Mouse (Mus musculus): ENCODE data around the gene Cntnap4. TPM values are rescaled to one million over a fixed set of nuclear protein-coding genes. Genes with fewer than 3 reads are reported as not detected.

The Cntnap4 gene
- total RNA-seq, 2 experiments from 2014 or later: 20.3 to 22.5 TPM

DNA sequence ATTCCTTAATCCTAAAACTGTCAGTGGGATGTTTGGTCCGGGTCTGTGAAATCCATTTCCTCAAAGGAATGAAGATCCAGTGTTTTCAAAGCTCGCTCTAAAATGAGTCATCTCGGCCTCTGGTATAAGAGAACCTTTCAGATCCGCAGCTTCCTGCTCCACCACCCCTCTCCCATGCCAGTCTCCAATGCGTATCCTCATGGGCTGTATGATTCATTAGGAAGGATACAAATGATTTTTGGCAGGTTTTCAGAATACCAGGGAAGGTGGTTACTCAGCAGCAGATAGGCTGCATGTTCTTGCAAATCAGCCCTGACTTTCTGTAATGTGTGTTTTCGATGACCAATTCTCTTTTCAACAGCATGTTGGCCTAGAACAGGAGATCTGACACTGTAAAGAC is 40.3 kb downstream of the Cntnap4 start:
- no peak for TF ChIP-seq CTCF (IDR thresholded peaks at IDR 0.05)
- no peak overlapping the region for H3K4me3 ChIP-seq
- DNase-seq (ENCODE audit: extremely low spot score in 1 of 2, low spot score in 2 of 2): no peak
- H3K27ac ChIP-seq: no peak overlapping the region
- intact Hi-C loops (cut with DNase I): no loop called here

- DNase-seq (ENCODE audit: extremely low spot score in 1 of 2, low spot score in 2 of 2): no peak
- H3K4me3 ChIP-seq: no peak overlapping the region
- TF ChIP-seq CTCF (IDR thresholded peaks at IDR 0.05): no peak
- intact Hi-C loops (cut with DNase I): no loop called here
- no peak overlapping the region for H3K27ac ChIP-seq
Observed at GRCm38 (mm10) chr8:112628791-112629190, 58.9 kb downstream of the Cntnap4 start.

GRCm38 (mm10) chr8:112652657-112653056 is 82.8 kb downstream of the Cntnap4 start:
- H3K27ac ChIP-seq: no peak overlapping the region
- no peak for TF ChIP-seq CTCF (IDR thresholded peaks at IDR 0.05)
- no peak for DNase-seq (ENCODE audit: extremely low spot score in 1 of 2, low spot score in 2 of 2)
- no peak overlapping the region for H3K4me3 ChIP-seq
- intact Hi-C loops (cut with DNase I): no loop called here

GRCm38 (mm10) chr8:112653276-112653675 is 83.4 kb downstream of the Cntnap4 start:
- DNase-seq (ENCODE audit: extremely low spot score in 1 of 2, low spot score in 2 of 2): no peak
- H3K27ac ChIP-seq: no peak overlapping the region
- no peak for TF ChIP-seq CTCF (IDR thresholded peaks at IDR 0.05)
- intact Hi-C loops (cut with DNase I): no loop called here
- H3K4me3 ChIP-seq: no peak overlapping the region

DNA sequence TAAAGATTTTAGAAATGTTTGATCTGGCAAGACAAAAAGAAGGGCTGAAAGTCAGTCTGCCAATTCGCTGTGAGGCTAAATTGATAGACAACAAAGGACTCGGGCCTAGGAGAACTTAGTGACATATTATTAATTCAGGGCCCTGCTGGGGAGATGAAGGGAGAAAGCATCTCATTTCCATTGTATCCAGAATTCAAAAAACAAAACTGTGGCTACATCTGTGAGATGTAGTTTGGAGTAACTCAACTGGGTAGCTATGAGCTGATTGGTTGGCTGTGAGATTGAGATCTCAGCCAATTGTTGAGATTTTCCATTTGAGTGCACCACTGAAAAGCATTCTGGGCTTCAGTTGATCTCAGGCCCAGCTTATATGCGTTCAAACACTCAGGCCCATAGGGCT is 84.2 kb downstream of the Cntnap4 start:
- Histone ChIP-seq H3K27ac (no peak overlapping the region), H3K4me3 (no peak overlapping the region)
- intact Hi-C loops (cut with DNase I): no loop called here
- TF ChIP-seq CTCF (IDR thresholded peaks at IDR 0.05): no peak
- DNase-seq (ENCODE audit: extremely low spot score in 1 of 2, low spot score in 2 of 2): no peak

DNA sequence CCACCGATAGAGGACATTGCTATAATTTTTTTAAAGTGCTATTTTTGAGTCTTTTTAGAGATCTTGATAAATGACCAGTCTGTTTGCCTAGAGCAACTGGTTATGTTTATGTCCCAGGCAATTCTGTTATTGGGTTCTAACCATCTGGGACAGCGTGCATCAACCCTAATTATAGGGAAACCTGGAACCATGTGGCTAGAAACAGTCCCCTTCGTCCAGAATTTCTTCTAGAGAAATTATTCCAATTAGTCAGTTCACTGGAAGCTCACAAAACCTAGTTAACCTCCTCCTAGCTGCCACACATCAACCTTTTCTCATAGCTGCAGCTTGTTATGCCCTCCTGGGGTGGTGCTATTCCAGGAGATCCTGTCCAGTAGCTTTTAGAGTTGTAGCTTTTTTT is 94.2 kb downstream of the Cntnap4 start:
- H3K4me3 ChIP-seq: no peak overlapping the region
- intact Hi-C loops (cut with DNase I): no loop called here
- no peak overlapping the region for H3K27ac ChIP-seq
- no peak for TF ChIP-seq CTCF (IDR thresholded peaks at IDR 0.05)
- DNase-seq (ENCODE audit: extremely low spot score in 1 of 2, low spot score in 2 of 2): no peak

DNA sequence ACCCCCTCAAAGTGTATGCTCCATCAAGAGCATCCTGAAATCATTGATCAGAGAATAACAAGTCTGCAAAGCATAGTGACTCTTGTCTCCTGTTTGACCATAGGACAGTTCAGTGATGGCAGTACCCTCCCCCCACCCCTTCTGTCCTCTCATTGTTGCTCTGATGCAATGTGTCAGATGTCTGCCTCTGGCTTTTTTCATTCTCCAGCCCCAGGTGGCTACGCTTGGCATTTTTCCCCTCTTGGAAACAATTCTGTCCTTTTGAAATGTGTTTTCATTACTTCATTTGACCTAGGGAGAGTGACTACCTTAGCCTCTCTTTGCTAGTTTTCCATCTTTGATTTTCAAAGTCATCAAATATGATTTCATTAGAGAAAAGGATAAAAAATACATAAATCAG is 104.8 kb downstream of the Cntnap4 start:
- no peak overlapping the region for H3K27ac ChIP-seq
- H3K4me3 ChIP-seq: no peak overlapping the region
- intact Hi-C loops (cut with DNase I): no loop called here
- DNase-seq (ENCODE audit: extremely low spot score in 1 of 2, low spot score in 2 of 2): no peak
- no peak for TF ChIP-seq CTCF (IDR thresholded peaks at IDR 0.05)

DNA sequence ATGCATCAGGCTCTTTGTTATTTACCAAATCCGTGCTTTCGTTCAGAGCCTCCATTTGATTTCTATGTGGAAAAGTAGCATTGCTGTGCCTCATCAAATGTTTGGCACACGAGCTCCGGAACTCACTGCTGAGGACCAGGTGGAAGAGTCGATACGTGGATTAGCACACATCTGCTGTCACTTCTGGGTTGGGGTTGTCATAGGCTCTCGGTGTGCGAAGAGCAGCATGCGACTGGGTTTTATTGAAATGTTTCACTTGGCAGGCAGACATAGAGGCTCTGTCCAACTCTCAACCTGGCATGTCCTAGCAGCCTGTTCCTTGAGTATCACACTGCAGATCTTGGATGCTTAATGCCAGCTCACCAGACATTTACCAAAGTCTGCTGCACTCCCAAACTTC is 111.9 kb downstream of the Cntnap4 start:
- DNase-seq (ENCODE audit: extremely low spot score in 1 of 2, low spot score in 2 of 2): no peak
- Histone ChIP-seq H3K27ac (no peak overlapping the region), H3K4me3 (no peak overlapping the region)
- no peak for TF ChIP-seq CTCF (IDR thresholded peaks at IDR 0.05)
- intact Hi-C loops (cut with DNase I): no loop called here

GRCm38 (mm10) chr8:112695708-112696107 is 125.9 kb downstream of the Cntnap4 start:
- H3K27ac ChIP-seq: no peak overlapping the region
- intact Hi-C loops (cut with DNase I): no loop called here
- no peak overlapping the region for H3K4me3 ChIP-seq
- no peak for DNase-seq (ENCODE audit: extremely low spot score in 1 of 2, low spot score in 2 of 2)
- no peak for TF ChIP-seq CTCF (IDR thresholded peaks at IDR 0.05)

- no peak for DNase-seq (ENCODE audit: extremely low spot score in 1 of 2, low spot score in 2 of 2)
Observed at GRCm38 (mm10) chr8:112698141-112698540, 128.3 kb downstream of the Cntnap4 start.

GRCm38 (mm10) chr8:112716982-112717381 is 147.1 kb downstream of the Cntnap4 start:
- no peak overlapping the region for H3K4me3 ChIP-seq
- no peak for TF ChIP-seq CTCF (IDR thresholded peaks at IDR 0.05)
- no peak overlapping the region for H3K27ac ChIP-seq
- DNase-seq (ENCODE audit: extremely low spot score in 1 of 2, low spot score in 2 of 2): no peak
- intact Hi-C loops (cut with DNase I): no loop called here

More at GRCm38 (mm10) chr8:112698141-112698540, 128.3 kb downstream of the Cntnap4 start:
- intact Hi-C loops (cut with DNase I): no loop called here
- no peak for TF ChIP-seq CTCF (IDR thresholded peaks at IDR 0.05)
- Histone ChIP-seq H3K27ac (no peak overlapping the region), H3K4me3 (no peak overlapping the region)

DNA sequence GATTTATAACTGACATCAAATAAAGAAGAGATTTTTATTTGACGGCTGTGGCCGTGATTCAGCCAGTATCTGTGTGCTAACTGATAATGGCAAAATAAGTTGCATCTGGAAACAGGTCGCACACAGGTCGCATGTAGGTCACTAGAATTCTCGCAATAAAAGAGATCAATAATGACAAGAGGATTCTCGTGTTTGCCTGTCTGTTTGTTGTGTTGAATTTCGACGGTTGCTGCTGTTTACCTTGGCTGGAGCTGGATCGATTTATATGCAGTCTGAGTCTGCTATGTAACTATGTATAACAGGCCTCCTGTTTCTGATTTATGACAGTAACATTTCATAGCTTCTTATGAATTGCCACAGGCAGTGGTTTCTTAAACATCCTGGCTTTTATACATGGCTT is 155.1 kb downstream of the Cntnap4 start:
- DNase-seq (ENCODE audit: extremely low spot score in 1 of 2, low spot score in 2 of 2): no peak
- intact Hi-C loops (cut with DNase I): no loop called here
- no peak for TF ChIP-seq CTCF (IDR thresholded peaks at IDR 0.05)
- no peak overlapping the region for H3K4me3 ChIP-seq
- no peak overlapping the region for H3K27ac ChIP-seq

DNA sequence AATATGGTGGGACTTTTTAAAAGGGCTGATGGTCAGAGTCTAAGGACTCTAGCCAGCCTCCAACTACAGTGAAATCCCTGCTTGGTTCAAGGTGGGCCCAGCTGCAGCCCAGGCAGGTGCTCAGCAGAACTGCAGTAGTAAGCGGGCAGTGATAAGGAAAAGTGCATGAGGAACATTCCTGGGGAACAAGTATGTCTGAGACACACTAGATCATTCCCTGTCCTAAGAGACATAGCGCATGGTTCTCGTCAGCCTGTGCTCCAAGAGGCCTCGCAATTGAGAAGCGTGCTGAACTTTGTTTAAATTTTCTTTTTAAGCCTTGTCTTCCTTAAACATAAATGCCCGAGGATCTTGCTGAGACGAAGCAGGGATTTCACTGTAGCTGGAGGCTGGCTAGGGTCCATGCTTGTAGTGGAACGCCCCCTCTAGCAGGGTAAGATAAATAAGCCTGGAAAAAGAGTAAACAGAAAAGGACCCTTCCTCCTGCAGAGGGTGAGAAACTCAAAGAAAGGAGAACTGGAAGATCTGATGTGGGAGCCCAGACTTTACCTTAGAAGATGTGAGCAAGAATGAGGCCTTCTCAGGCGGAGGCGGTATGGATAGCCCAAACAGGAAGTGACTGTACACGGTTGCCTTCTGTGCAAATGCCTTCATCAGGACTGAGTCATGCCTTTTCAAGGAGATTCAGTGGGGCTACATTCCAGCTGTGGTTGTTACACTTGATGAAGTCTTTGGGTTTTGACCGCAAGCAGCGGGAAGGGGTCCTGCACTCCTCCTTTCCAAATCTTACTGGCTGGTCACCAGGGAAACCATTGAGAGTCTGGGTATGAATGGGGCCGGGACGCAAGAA is 161.0 kb downstream of the Cntnap4 start:
- Histone ChIP-seq H3K27ac (no peak overlapping the region), H3K4me3 (no peak overlapping the region)
- DNase-seq (ENCODE audit: extremely low spot score in 1 of 2, low spot score in 2 of 2): no peak
- intact Hi-C loops (cut with DNase I): no loop called here
- no peak for TF ChIP-seq CTCF (IDR thresholded peaks at IDR 0.05)

Data from left cerebral cortex, adult 2 months (tissue).